Mouse (Mus musculus) myocyte (in vitro differentiated cells): ENCODE measurements around the gene Btnl9. TPM values are rescaled to one million over a fixed set of nuclear protein-coding genes. Genes with fewer than 3 reads are reported as not detected.

Experiments
- H3K27me3 ChIP-seq: one replicate; pipeline ENCODE4 v1.6.1; 2011; ENCODE audit not compliant: control insufficient read depth, insufficient read depth, insufficient read length
- H3K36me3 ChIP-seq: one replicate; pipeline ENCODE4 v1.6.1; 2011; ENCODE audit not compliant: control insufficient read depth, insufficient read depth
- H3K4me2 ChIP-seq: one replicate; pipeline ENCODE4 v1.6.1; 2011; ENCODE audit warnings: low read depth, control low read depth
- H3K4me3 ChIP-seq: one replicate; pipeline ENCODE4 v1.5.1; 2011; ENCODE audit warnings: mild to moderate bottlenecking, control low read depth, moderate library complexity
- H3K79me2 ChIP-seq: one replicate; pipeline ENCODE4 v1.6.1; 2011; ENCODE audit not compliant: control insufficient read depth, insufficient read depth
- H3ac ChIP-seq: one replicate; pipeline ENCODE4 v1.6.1; 2011; ENCODE audit not compliant: control insufficient read depth, insufficient read length
- CEBPB ChIP-seq: IDR thresholded peaks from 2 replicates; pipeline ENCODE4 v1.6.1; 2011; ENCODE audit warnings: mild to moderate bottlenecking, moderate library complexity; ENCODE audit not compliant: poor library complexity, insufficient read depth, severe bottlenecking
- E2F4 ChIP-seq: IDR thresholded peaks from one replicate; pipeline ENCODE4 v1.6.1; 2011; ENCODE audit warnings: mild to moderate bottlenecking, control low read depth, moderate library complexity; ENCODE audit not compliant: insufficient read depth
- MAX ChIP-seq: IDR thresholded peaks from one replicate; pipeline ENCODE4 v1.6.1; 2011; ENCODE audit warnings: low read depth, mild to moderate bottlenecking, control low read depth
- MYOD1 ChIP-seq, 3 experiments: IDR thresholded peaks; one replicate each; pipeline ENCODE4 v1.6.1; 2011; ENCODE audit warnings: control low read depth in 2 of 3, low read depth in 2 of 3, mild to moderate bottlenecking in 2 of 3, moderate library complexity in 1 of 3; ENCODE audit not compliant: insufficient read length in 2 of 3, control insufficient read depth in 1 of 3
- MYOG ChIP-seq, 3 experiments: IDR thresholded peaks; one replicate each; pipeline ENCODE4 v1.6.1; 2011; ENCODE audit warnings: control low read depth in 2 of 3, low read depth in 2 of 3, mild to moderate bottlenecking in 2 of 3; ENCODE audit not compliant: insufficient read length in 2 of 3, control insufficient read depth in 1 of 3, insufficient read depth in 1 of 3
- POLR2A ChIP-seq: IDR thresholded peaks from one replicate; pipeline ENCODE4 v1.6.1; 2011; ENCODE audit warnings: low read depth, mild to moderate bottlenecking, control low read depth, moderate library complexity; ENCODE audit not compliant: insufficient read length
- POLR2AphosphoS2 ChIP-seq: IDR thresholded peaks from one replicate; pipeline ENCODE4 v1.6.1; 2011; ENCODE audit warnings: low read depth, control low read depth; ENCODE audit not compliant: insufficient read length
- REST ChIP-seq: IDR thresholded peaks from one replicate; pipeline ENCODE4 v1.6.1; 2011; ENCODE audit warnings: mild to moderate bottlenecking, control low read depth, moderate library complexity; ENCODE audit not compliant: insufficient read depth, insufficient read length
- SRF ChIP-seq: IDR thresholded peaks from one replicate; pipeline ENCODE4 v1.6.1; 2011; ENCODE audit warnings: low read depth; ENCODE audit not compliant: control insufficient read depth, insufficient read length
- TCF12 ChIP-seq: IDR thresholded peaks from one replicate; pipeline ENCODE4 v1.6.1; 2011; ENCODE audit warnings: mild to moderate bottlenecking, control low read depth; ENCODE audit not compliant: poor library complexity, insufficient read depth, severe bottlenecking
- TCF3 ChIP-seq: IDR thresholded peaks from one replicate; pipeline ENCODE4 v1.6.1; 2011; ENCODE audit warnings: low read depth, control low read depth; ENCODE audit not compliant: insufficient read length
- USF1 ChIP-seq: IDR thresholded peaks from one replicate; pipeline ENCODE4 v1.6.1; 2011; ENCODE audit warnings: low read depth, mild to moderate bottlenecking, control low read depth, moderate library complexity
- polyA plus RNA-seq: library from polyadenylated mRNA; unstranded; fragments of >200 nt; fragmentation: generic; extraction: Trizol; gene quantifications from one replicate; pipeline ENCODE4 v1.2.1, GENCODE M21; 2012; ENCODE audit warnings: missing spikeins

Gene Btnl9
- polyA plus RNA-seq, 1 experiment: not detected

- no peaks in the 10 kb centered on the region for H3K27me3 ChIP-seq
- TF ChIP-seq E2F4: peak; percentile 61
- TF ChIP-seq TCF12: no peak
- no peak for TF ChIP-seq MAX
- TF ChIP-seq POLR2AphosphoS2: peak; percentile 72
- no peak for TF ChIP-seq CEBPB
- TF ChIP-seq MYOG (IDR thresholded peaks at IDR 0.05; ENCODE audit: control insufficient read depth in 1 of 3, insufficient read depth in 1 of 3, insufficient read length in 2 of 3, low read depth in 2 of 3): peak in 1 of 3 experiments; percentile 24
- TF ChIP-seq USF1: peak; percentile 95
- no peak for TF ChIP-seq TCF3
- peak; percentile 68 for TF ChIP-seq POLR2A
- TF ChIP-seq MYOD1 (IDR thresholded peaks at IDR 0.05; ENCODE audit: control insufficient read depth in 1 of 3, insufficient read length in 2 of 3, low read depth in 2 of 3): no peak
- TF ChIP-seq REST: no peak
- peak within 1 kb of the TSS; percentile 51 for H3ac ChIP-seq
- H3K36me3 ChIP-seq: peaks cover 7% of the 10 kb centered on the region
- peak within 1 kb of the TSS; percentile 86 for H3K4me2 ChIP-seq
- H3K4me3 ChIP-seq: peak within 1 kb of the TSS; percentile 90
- peaks cover 53% of the 10 kb centered on the region for H3K79me2 ChIP-seq
Measured at GRCm38 (mm10) chr11:49203129-49203768, 16.3 kb upstream of the Btnl9 start, which contains the start of gene Zfp62. TSS of gene Zfp62 (plus strand) at chr11:49203292.

GRCm38 (mm10) chr11:49202523-49203061 lies 15.6 kb upstream of the Btnl9 start:
- no peak for TF ChIP-seq SRF
- no peak for TF ChIP-seq CEBPB
- TF ChIP-seq POLR2AphosphoS2: no peak
- no peak for TF ChIP-seq TCF12
- TF ChIP-seq MYOD1 (IDR thresholded peaks at IDR 0.05; ENCODE audit: control insufficient read depth in 1 of 3, insufficient read length in 2 of 3, low read depth in 2 of 3): no peak
- TF ChIP-seq TCF3: no peak
- TF ChIP-seq E2F4: no peak
- no peak for TF ChIP-seq USF1
- no peak for TF ChIP-seq REST
- no peak for TF ChIP-seq MAX
- TF ChIP-seq POLR2A: no peak
- TF ChIP-seq MYOG (IDR thresholded peaks at IDR 0.05; ENCODE audit: control insufficient read depth in 1 of 3, insufficient read depth in 1 of 3, insufficient read length in 2 of 3, low read depth in 2 of 3): no peak
- Histone ChIP-seq H3K4me2 (peak overlapping the region; percentile 86), H3K79me2 (peaks cover 46% of the 10 kb centered on the region), H3K36me3 (peaks cover 7% of the 10 kb centered on the region), H3ac (peak overlapping the region; percentile 51), H3K27me3 (no peaks in the 10 kb centered on the region), H3K4me3 (peak overlapping the region; percentile 90)

- no peaks in the 10 kb centered on the region for H3K27me3 ChIP-seq
- peak overlapping the region; percentile 86 for H3K4me2 ChIP-seq
- H3K36me3 ChIP-seq: peaks cover 7% of the 10 kb centered on the region
- TF ChIP-seq POLR2A (no peak), TCF3 (no peak), USF1 (no peak), MAX (no peak), REST (no peak), CEBPB (no peak), TCF12 (no peak), MYOD1 (IDR thresholded peaks at IDR 0.05; ENCODE audit: control insufficient read depth in 1 of 3, insufficient read length in 2 of 3, low read depth in 2 of 3) (no peak), MYOG (IDR thresholded peaks at IDR 0.05; ENCODE audit: control insufficient read depth in 1 of 3, insufficient read depth in 1 of 3, insufficient read length in 2 of 3, low read depth in 2 of 3) (no peak), SRF (no peak), POLR2AphosphoS2 (no peak)
- peaks cover 41% of the 10 kb centered on the region for H3K79me2 ChIP-seq
- peak overlapping the region; percentile 51 for H3ac ChIP-seq
- H3K4me3 ChIP-seq: peak overlapping the region; percentile 90
Measured at GRCm38 (mm10) chr11:49202071-49202470, 15.1 kb upstream of the Btnl9 start.

GRCm38 (mm10) chr11:49201142-49201541 lies 14.2 kb upstream of the Btnl9 start:
- no peaks in the 10 kb centered on the region for H3K27me3 ChIP-seq
- no peak overlapping the region for H3K4me3 ChIP-seq
- H3K4me2 ChIP-seq: no peak overlapping the region
- TF ChIP-seq POLR2A (no peak), USF1 (no peak), MYOG (IDR thresholded peaks at IDR 0.05; ENCODE audit: control insufficient read depth in 1 of 3, insufficient read depth in 1 of 3, insufficient read length in 2 of 3, low read depth in 2 of 3) (no peak), MAX (no peak), SRF (no peak), TCF3 (no peak), E2F4 (no peak), MYOD1 (IDR thresholded peaks at IDR 0.05; ENCODE audit: control insufficient read depth in 1 of 3, insufficient read length in 2 of 3, low read depth in 2 of 3) (no peak), CEBPB (no peak), REST (no peak)
- H3K36me3 ChIP-seq: no peaks in the 10 kb centered on the region
- no peak overlapping the region for H3ac ChIP-seq
- peaks cover 32% of the 10 kb centered on the region for H3K79me2 ChIP-seq
